Mouse (Mus musculus) left cerebral cortex, postnatal 14 days (tissue): Measurements from ENCODE around the gene Cyp27b1. TPM values are rescaled to one million over a fixed set of nuclear protein-coding genes. Genes with fewer than 3 reads are reported as not detected.
"Not testable (repeated sequence)": the region's sequence is repeated elsewhere in the genome, so short reads cannot be mapped to it uniquely, and the experiment has no call there.

ENCODE experiments used
- DNase-seq, 2 experiments: peaks; one replicate each; pipeline ENCODE4 v3.0.0; 2021 to 2022; ENCODE audit warnings: low spot score in 2 of 2, mixed read lengths in 1 of 2
- intact Hi-C: fragments of 180-260 bp; cut with DNase I; formaldehyde crosslinking; loops from one replicate; pipeline ENCODE4 v1.15.1; 2025
- total RNA-seq, 2 experiments: library from RNA; stranded (reverse); gene quantifications; 2 replicates each; pipeline ENCODE4 v1.2.3; 2021

Gene Cyp27b1
- total RNA-seq, 2 experiments from 2014 or later: 0.59 to 0.61 TPM

- DNase-seq: no peak
- intact Hi-C loops: no loop called here
Measured at GRCm38 (mm10) chr10:127048608-127049394, 751 bp downstream of the Cyp27b1 start.

GRCm38 (mm10) chr10:127049395-127050118, 1.5 kb downstream of the Cyp27b1 start:
- DNase-seq: no peak
- intact Hi-C loops: no loop called here

DNA sequence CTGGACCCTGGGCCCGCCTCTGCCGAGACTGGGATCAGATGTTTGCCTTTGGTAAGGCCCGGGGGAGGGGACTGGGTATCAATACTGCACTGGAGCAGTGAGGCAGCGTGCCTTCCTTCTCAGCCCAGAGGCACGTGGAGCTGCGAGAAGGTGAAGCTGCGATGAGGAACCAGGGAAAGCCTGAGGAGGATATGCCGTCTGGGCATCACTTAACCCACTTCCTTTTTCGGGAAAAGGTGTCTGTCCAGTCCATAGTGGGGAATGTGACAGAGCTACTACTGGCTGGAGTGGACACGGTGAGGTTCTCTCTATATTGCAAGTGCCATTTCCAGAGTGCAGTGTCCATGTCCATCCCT, 2.0 kb downstream of the Cyp27b1 start:
- no peak for DNase-seq
- intact Hi-C loops: no loop called here

DNA sequence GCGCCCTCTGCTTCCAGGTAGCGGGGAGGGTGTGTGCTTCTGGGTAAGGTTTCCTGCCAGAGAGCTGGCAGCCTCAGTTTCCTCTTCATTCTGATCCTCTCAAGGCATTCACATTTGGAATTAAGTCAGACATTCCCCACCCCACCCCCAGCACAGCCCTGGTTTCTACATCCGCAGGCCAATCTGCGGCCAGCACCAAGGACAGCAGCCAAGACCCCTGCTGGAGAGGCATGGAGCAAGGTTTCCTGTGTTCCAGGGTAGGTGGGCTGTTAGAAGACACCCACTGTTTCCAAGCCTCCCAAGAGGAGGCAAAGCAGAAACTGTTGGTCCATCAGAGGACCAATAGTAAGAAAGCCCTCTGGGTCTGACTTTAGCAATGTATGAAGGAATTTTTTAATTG, 6.6 kb downstream of the Cyp27b1 start:
- intact Hi-C loops: no loop called here
- DNase-seq: no peak

DNA sequence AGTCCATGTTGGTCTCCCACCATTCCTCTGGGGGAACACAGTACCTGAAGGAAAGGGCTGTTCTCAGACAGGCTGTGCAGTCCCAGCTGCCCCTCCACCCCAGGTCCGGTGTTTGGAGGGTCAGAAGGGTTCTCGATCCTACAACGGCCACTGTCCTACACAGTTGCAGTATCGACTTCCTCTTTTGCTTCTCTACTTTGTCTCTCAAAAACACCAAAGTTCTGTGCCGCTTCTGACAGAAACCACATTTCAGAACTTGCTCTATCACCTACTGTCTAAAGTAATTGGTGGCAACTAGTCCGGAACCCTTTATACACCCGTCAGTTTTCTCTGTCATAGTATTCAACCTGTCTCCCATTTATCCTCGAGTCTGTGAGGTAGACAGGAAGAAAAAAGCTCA, 7.4 kb downstream of the Cyp27b1 start:
- DNase-seq: no peak
- intact Hi-C loops: no loop called here

DNA sequence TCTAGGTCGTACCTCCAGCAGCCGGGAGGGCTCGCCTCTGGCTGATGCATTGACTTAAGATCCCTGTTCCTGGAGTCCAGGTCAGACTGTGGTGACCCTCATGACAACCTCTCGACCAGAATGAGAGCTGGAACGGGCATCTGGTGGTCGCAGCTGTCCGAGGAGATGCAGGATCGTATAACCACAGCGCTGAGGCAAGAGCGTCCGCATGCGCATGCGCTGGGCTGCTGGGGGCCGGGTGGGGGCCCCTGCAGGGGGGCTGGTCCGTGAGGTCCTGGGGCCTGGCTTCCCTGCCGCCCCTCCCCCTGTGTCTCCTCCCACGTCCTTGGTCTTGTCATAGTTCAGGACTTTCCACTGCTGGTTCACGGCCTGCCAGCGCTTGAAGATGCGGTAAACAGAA, 8.4 kb downstream of the Cyp27b1 start:
- no peak for DNase-seq
- intact Hi-C loops: no loop called here

DNA sequence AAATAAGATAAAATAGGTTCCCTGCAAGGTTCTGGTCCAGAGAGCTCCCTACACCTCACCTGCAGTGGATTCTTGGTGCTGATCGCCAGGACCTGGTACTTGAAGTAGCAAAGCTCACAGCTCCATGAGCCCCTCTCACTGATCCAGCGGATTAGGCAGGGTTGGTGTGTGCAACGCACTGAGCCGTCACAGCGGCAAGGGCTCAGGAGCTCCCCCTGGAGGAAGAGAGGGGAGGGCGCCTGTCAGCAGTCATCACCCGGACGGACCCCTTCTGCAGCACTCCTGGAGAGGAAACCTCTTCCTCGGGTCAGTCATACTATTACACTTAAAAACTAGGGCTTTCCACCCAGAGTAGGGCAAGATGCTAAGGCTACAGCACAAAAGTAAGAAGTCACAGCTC, 10.1 kb downstream of the Cyp27b1 start:
- DNase-seq: peak in 1 of 2 experiments; percentile 79
- intact Hi-C loops: no loop called here

GRCm38 (mm10) chr10:127058708-127059107, 10.7 kb downstream of the Cyp27b1 start:
- no peak for DNase-seq
- intact Hi-C loops: no loop called here

DNA sequence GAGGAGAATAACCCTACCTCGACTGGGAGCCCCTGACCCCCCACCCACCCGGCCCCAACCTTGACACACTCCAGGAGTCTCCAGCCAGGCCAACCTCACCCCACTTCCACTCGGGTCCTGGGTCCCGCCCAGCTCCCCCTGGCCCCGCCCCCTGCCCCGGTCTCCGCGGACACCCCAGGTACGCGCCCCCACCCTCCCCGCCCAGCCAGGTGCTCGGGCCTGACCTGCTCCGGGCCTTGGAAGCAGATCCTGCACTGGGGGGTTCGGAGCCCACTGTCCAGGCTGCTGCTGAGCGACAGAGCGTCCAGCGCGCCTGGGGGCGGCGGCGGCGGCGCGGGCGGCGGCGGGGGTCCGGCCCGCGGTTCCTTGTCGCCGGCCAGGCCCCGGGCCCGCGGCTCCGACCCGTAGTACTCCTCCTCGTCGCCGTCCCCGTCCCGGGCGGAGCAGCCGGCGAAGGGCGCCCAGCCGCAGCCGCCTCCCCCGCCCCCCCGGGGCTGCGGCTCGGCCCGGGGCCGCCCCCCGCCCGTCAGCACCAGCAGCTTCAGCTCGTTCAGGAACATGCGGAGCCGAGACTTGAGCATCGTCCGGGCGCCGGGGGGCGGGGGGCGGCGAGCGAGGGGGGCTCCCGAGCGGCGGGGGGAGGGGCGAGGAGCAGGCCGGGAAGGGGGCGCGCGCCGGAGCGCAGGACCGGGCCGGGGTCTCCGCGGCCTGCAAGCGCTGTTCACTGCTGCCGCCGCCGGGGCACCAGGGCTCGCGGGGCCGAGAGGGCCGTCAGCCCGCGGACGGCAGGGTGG, 11.3 kb downstream of the Cyp27b1 start:
- intact Hi-C loops: no loop called here
- no peak for DNase-seq

- intact Hi-C loops: no loop called here
- peak; percentile 70 to 77 for DNase-seq
Measured at GRCm38 (mm10) chr10:127059968-127060916, 12.2 kb downstream of the Cyp27b1 start, which contains the start of gene March9. Gene March9 (minus strand): TSS chr10:127060184.

DNA sequence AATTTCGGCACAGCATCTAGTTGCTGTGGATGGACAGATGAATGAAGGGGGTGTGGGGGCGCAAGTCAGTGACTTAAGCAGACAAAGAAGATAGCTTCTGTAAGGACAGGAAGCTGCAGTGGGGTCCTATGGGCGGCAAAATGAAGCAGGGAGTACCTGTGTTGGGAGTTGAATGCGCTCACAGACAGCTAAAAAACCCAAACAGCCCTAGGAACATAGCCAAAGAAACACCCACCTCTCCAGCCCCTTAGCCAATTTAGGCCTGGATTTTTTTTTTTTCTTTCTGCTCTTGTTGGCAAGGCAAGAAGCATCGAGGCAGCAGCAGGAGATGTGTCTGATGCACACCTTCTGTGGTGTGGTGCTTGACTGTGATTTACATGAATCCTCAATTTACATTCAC, 13.0 kb downstream of the Cyp27b1 start:
- intact Hi-C loops: no loop called here
- DNase-seq: peak in 1 of 2 experiments; percentile 61

GRCm38 (mm10) chr10:127061513-127061912, 13.5 kb downstream of the Cyp27b1 start:
- intact Hi-C loops: no loop called here
- no peak for DNase-seq

DNA sequence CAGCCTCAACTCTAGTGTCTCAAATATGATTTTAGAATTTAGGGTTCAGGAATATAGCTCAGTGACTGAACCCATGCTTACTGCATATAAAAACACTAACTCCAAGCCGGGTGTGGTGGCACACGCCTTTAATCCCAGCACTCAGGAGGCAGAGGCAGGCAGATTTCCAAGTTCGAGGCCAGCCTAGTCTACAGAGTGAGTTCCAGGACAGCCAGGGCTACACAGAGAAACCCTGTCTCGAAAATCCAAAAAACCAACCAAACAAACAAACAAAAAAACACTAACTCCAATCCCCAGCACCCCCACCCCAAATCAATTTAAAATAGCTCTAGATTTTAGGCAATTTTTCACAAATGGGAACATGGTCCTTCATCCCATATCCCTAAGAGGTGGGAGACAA, 14.1 kb downstream of the Cyp27b1 start:
- DNase-seq, intact Hi-C loops: not testable (repeated sequence)

GRCm38 (mm10) chr10:127062503-127062902, 14.5 kb downstream of the Cyp27b1 start:
- intact Hi-C loops: no loop called here
- no peak for DNase-seq

DNA sequence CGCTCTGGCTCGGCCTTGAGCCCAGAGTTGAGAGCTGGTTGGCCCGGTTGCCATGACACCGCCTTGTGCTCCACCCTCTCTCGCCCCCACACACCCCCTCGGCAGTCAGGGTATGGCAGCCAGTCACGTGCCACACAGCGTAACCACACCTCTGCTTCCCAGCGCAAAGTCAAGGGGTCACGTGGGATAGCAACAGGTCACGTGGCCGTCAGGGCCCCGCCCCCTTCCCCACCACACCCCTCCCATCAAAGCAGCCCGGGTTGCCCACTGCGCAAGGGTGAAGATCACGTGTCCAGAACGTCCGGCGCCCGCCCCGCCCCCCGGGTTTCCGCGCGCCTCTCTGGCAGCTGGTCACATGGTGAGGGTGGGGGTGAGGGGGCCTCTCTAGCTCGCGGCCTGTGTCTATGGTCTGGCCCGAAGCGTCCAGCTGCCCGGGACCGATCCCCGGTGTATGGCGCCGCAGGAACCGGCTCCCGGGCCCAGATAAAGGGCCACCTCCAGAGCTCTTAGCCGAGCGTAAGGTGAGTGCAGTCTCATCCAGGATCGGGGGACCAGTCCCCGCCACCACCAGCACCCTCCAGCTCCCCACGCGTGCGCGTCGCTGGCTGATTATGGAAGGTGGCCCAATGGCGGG, 15.3 kb downstream of the Cyp27b1 start, which contains the start of gene Cdk4:
Gene Cdk4, plus strand, starts transcription at position 296 of the 634 bp plus-strand sequence.
- intact Hi-C loops: no loop called here
- DNase-seq: peak; percentile 99

DNA sequence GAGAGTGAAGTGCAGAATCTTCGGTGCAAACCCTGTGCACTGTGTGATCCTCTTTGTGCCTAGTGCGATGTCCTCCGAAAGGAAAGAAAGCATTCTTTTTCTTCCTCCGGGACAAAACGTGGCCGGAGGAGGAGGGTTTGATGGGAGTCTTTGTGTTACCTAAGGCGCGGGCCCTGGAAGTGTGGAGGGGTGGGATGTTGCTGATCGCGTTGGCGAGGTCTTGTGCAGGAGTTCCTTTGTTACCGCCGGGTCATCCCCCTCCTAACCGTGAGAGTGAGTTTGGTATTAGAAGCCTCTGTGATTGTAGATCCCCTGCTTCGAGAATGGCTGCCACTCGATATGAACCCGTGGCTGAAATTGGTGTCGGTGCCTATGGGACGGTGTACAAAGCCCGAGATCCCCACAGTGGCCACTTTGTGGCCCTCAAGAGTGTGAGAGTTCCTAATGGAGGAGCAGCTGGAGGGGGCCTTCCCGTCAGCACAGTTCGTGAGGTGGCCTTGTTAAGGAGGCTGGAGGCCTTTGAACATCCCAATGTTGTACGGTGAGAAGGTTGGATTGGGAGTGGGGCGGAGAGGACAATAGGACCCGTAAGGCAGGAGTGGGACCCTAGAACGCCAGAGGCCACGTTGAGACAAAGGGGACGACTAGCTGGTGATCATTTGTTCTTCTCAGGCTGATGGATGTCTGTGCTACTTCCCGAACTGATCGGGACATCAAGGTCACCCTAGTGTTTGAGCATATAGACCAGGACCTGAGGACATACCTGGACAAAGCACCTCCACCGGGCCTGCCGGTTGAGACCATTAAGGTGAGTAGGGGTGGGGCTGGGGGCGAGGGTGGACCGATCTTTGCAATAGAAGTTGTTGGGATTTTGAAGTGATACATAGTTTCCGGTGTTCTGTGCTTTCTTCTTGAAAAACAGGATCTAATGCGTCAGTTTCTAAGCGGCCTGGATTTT, 16.1 kb downstream of the Cyp27b1 start:
- intact Hi-C loops: no loop called here
- no peak for DNase-seq

GRCm38 (mm10) chr10:127065981-127066380, 17.9 kb downstream of the Cyp27b1 start:
- intact Hi-C loops: no loop called here

More at GRCm38 (mm10) chr10:127065981-127066380, 17.9 kb downstream of the Cyp27b1 start:
- DNase-seq: no peak
